Mouse (Mus musculus): ENCODE data around the gene Zfp770. TPM values are rescaled to one million over a fixed set of nuclear protein-coding genes. Genes with fewer than 3 reads are reported as not detected.
"Not testable (repeated sequence)": the region's sequence is repeated elsewhere in the genome, so short reads cannot be mapped to it uniquely, and the experiment has no call there.

Zfp770 gene
- polyA plus RNA-seq, 1 experiment from 2014 or later = 8.1 TPM

DNA sequence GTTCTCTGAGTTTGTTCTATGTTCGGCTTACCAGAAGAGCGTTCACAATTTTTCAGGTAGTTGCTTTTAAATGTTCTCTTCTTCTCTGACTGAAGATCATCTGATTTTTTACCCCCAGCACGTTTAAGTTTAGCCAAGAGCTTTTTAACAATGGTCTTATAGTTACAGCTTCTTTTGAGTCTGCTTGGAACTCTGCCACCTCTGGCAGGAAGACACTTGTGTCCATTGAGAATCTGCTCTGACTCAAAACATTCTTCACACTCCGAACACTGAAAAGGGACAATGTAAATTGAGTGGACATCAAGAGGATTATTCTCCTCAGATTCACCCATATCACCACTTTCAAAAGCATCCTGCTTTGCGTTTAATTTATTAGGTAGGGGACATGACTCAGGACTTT lies 4.8 kb downstream of the Zfp770 start:
- WGBS = 82% methylated on average over 5 of the region's 5 CpGs
- Histone ChIP-seq H3K4me3 (ENCODE audit: low read depth, low read length) (no peak overlapping the region), H3K9me3 (replicated peaks; ENCODE audit: control insufficient read depth, low read length) (no peaks in the 10 kb centered on the region), H3K36me3 (ENCODE audit: control insufficient read depth, insufficient read depth, low read length) (peaks cover 26% of the 10 kb centered on the region; the same call in 1 of the 2 replicates), H3K9ac (ENCODE audit: low read length) (no peak overlapping the region), H3K4me2 (ENCODE audit: low read length) (no peak overlapping the region), H3K27ac (ENCODE audit: low read depth, low read length) (no peak overlapping the region), H3K4me1 (ENCODE audit: control insufficient read depth, insufficient read depth, low read length) (peaks cover 14% of the 10 kb centered on the region), H3K27me3 (replicated peaks; ENCODE audit: control insufficient read depth, insufficient read depth, low read length) (no peaks in the 10 kb centered on the region)
- ATAC-seq (no peak), DNase-seq (ENCODE audit: low spot score) (no peak)

DNA sequence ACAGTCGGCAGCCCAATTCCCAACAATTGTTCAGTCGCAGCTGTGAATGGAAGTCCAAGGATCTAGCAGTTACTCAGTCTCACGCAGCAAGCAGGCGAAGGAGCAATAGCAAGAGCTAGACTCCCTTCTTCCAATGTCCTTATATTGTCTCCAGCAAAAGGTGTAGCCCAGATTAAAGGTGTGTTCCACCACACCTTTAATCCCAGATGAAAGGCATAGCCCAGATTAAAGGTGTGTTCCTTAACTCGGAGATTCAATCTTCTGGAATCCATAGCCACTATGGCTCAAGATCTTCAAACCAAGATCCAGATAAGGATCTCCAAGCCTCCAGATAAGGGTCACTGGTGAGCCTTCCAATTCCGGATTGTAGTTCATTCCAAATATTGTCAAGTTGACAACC lies 14.3 kb downstream of the Zfp770 start, which contains the start of gene Aqr:
Gene Aqr (minus strand): TSS at position 101 of the 400 bp plus-strand sequence.
- not testable (repeated sequence) for DNase-seq (ENCODE audit: low spot score); H3K9ac ChIP-seq (ENCODE audit: low read length); ATAC-seq; H3K36me3 ChIP-seq (ENCODE audit: control insufficient read depth, insufficient read depth, low read length); H3K27me3 ChIP-seq (replicated peaks; ENCODE audit: control insufficient read depth, insufficient read depth, low read length); H3K4me3 ChIP-seq (ENCODE audit: low read depth, low read length); H3K9me3 ChIP-seq (replicated peaks; ENCODE audit: control insufficient read depth, low read length); H3K27ac ChIP-seq (ENCODE audit: low read depth, low read length); H3K4me1 ChIP-seq (ENCODE audit: control insufficient read depth, insufficient read depth, low read length); H3K4me2 ChIP-seq (ENCODE audit: low read length)
- WGBS = 83% methylated on average over 1 of the region's 6 CpGs

DNA sequence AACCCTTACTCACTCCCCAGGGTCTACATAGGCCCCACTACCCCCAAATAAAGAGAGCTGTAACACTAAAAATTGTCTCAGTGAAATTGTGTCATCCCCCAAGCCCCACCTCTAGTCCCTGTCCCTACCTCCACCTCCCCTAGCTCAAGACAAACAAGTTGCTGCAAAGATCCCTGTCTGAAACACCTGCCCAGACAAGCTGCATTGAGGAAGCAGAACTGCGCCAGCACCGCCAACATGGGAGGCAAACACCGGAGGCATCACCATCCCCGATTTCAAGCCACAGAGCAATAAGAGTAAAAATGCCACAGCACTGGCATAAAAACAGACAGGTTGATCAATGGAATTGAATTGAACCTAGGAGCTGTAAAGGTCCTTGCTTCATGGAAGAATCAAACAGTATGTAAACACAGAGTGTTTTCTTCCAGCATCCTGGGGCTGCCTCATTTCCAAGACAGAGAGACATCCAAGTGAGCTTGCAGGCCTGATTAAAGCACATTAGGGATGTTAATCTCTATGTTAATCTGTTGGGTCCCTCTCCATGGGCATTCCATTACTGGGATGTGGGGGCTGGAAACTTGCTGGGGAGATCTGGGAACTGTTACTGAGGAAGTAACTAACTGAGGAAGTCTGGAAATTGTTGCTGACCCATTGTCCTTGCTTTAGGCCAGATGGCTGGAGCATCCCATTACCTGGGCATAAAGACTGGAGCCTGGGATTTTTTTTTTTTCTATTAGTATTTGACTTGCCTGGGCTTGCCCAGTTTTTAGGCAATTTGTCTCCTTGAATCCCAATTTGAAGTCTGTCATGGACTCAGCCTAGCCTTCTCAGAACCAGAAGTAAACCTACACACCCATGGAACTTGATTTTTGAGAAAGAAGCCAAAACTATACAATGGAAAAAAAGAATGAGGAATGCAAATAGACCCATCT lies 23.2 kb downstream of the Zfp770 start:
- Histone ChIP-seq H3K9me3 (replicated peaks; ENCODE audit: control insufficient read depth, low read length) (no peaks in the 10 kb centered on the region), H3K4me1 (ENCODE audit: control insufficient read depth, insufficient read depth, low read length) (peaks cover 8% of the 10 kb centered on the region; the same call in 1 of the 2 replicates), H3K36me3 (ENCODE audit: control insufficient read depth, insufficient read depth, low read length) (no peaks in the 10 kb centered on the region), H3K27me3 (replicated peaks; ENCODE audit: control insufficient read depth, insufficient read depth, low read length) (no peaks in the 10 kb centered on the region), H3K9ac (ENCODE audit: low read length) (no peak overlapping the region), H3K27ac (ENCODE audit: low read depth, low read length) (no peak overlapping the region), H3K4me3 (ENCODE audit: low read depth, low read length) (no peak overlapping the region), H3K4me2 (ENCODE audit: low read length) (no peak overlapping the region)
- WGBS = 47% methylated on average over 4 of the region's 4 CpGs
- no peak for ATAC-seq
- no peak for DNase-seq (ENCODE audit: low spot score)

DNA sequence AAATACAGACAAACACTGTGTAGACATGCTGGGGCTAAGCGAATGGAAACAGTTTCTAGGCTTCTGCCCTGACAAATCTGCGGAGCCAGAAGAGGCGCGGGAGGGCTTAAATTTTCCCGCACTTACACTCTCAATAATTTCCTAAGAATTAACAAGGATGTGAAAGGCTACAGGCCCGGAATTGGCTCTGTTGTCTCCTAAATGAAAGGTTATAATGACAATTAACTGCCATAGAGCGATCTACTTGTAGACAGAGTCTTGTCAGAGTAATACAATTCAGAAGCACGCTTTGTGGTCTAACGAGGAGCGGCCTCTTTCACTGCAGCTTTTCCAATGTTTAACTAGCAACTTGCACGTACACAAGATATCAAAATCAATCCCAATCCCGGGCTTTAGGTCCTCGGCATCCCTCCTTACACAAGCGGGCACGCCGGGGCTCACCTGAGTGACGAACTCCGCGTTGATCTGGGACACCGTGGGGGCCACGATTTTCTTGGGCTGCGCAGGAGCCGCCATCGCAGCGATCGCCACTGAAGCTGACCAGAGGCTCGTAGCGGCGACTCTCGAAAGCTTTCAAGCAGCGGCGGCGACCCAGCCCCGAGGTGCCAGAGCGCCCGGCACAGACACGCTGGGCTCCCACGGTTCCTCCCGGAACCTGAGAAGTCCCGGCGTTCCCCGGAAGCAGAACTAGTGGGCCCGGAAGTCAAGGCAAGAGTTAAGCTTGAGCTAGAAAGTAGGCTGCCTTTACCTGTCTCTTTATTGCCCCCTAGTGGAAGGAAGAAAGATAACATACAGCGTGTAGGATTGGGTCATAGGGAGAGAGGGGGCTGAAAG lies 26.4 kb downstream of the Zfp770 start:
- H3K9ac ChIP-seq (ENCODE audit: low read length) = peak overlapping the region; percentile 86
- peak; percentile 95 for DNase-seq (ENCODE audit: low spot score)
- peak overlapping the region; percentile 93 for H3K4me3 ChIP-seq (ENCODE audit: low read depth, low read length)
- peak; percentile 97 for ATAC-seq
- peak overlapping the region; percentile 75 for H3K4me2 ChIP-seq (ENCODE audit: low read length)
- H3K9me3 ChIP-seq (replicated peaks; ENCODE audit: control insufficient read depth, low read length) = no peaks in the 10 kb centered on the region
- no peak overlapping the region for H3K27ac ChIP-seq (ENCODE audit: low read depth, low read length)
- under 1% methylated on average over 44 of the region's 44 CpGs for WGBS
- H3K36me3 ChIP-seq (ENCODE audit: control insufficient read depth, insufficient read depth, low read length) = peaks cover 14% of the 10 kb centered on the region
- peaks cover 8% of the 10 kb centered on the region; the same call in 1 of the 2 replicates for H3K4me1 ChIP-seq (ENCODE audit: control insufficient read depth, insufficient read depth, low read length)
- no peaks in the 10 kb centered on the region for H3K27me3 ChIP-seq (replicated peaks; ENCODE audit: control insufficient read depth, insufficient read depth, low read length)

DNA sequence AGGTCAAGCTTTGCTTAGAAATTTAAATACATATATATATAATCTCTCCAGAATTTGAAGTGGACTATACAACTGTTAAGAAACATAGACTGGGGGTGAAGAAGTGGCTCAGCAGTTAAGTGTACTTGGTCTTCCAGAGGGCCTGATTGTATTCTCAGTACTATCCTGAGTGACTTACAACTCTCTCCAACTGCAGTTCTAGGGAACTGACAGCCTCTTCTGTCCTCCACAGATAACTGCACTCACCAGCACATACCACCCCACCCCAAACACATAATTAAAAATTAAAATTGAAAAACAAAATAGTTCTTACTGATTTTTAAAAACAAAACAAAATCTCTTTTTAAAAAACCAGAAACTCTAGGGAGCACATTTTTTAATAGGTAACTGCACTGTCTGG lies 28.0 kb downstream of the Zfp770 start:
- Histone ChIP-seq H3K9me3 (replicated peaks; ENCODE audit: control insufficient read depth, low read length) (no peaks in the 10 kb centered on the region), H3K4me2 (ENCODE audit: low read length) (no peak overlapping the region), H3K27ac (ENCODE audit: low read depth, low read length) (no peak overlapping the region), H3K4me3 (ENCODE audit: low read depth, low read length) (no peak overlapping the region), H3K27me3 (replicated peaks; ENCODE audit: control insufficient read depth, insufficient read depth, low read length) (no peaks in the 10 kb centered on the region), H3K36me3 (ENCODE audit: control insufficient read depth, insufficient read depth, low read length) (peaks cover 16% of the 10 kb centered on the region), H3K4me1 (ENCODE audit: control insufficient read depth, insufficient read depth, low read length) (peaks cover 8% of the 10 kb centered on the region; the same call in 1 of the 2 replicates), H3K9ac (ENCODE audit: low read length) (no peak overlapping the region)
- ATAC-seq (no peak), DNase-seq (ENCODE audit: low spot score) (no peak)

DNA sequence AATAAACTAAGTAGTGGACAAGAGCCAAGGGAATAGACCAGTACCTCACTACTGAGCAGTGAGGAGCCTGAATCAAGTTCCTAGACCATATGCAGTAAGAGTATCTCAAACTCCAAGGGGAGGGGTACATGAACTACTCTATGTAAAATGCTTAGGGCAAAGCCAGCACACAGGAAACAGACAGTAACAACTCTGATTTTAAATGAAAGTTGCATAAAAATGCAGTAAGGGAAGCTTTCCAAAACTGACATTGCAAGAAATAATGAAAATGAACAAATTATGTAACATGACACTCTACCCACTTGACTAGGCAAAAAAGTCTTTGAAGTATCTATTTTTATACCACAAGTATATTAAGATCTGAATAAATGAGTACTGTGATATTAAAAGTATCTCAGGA lies 33.4 kb downstream of the Zfp770 start:
- Histone ChIP-seq H3K4me3 (ENCODE audit: low read depth, low read length) (no peak overlapping the region), H3K4me2 (ENCODE audit: low read length) (no peak overlapping the region), H3K9me3 (replicated peaks; ENCODE audit: control insufficient read depth, low read length) (no peaks in the 10 kb centered on the region), H3K27ac (ENCODE audit: low read depth, low read length) (no peak overlapping the region), H3K36me3 (ENCODE audit: control insufficient read depth, insufficient read depth, low read length) (peaks cover 54% of the 10 kb centered on the region), H3K4me1 (ENCODE audit: control insufficient read depth, insufficient read depth, low read length) (no peaks in the 10 kb centered on the region), H3K9ac (ENCODE audit: low read length) (no peak overlapping the region), H3K27me3 (replicated peaks; ENCODE audit: control insufficient read depth, insufficient read depth, low read length) (no peaks in the 10 kb centered on the region)
- no peak for DNase-seq (ENCODE audit: low spot score)
- ATAC-seq = no peak

DNA sequence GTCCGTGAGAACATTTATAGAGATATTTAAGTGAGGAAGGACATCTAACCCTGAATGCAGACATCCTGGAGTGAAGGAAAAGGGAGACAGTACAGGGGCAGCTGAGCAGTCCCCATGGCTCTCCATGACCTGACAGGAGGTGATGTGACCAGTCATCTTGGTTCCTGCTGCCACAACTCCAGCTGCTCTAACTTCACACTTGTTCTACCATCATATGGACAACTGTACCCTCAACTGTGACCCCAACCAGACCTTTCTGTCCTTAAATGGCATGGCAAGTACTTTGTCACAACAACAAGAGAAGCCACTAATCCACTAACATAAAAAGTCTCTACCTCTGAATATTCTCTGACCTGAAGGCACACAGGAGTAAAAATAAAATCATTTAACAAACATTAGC lies 39.3 kb downstream of the Zfp770 start:
- no peaks in the 10 kb centered on the region for H3K9me3 ChIP-seq (replicated peaks; ENCODE audit: control insufficient read depth, low read length)
- no peaks in the 10 kb centered on the region for H3K27me3 ChIP-seq (replicated peaks; ENCODE audit: control insufficient read depth, insufficient read depth, low read length)
- no peak overlapping the region for H3K4me3 ChIP-seq (ENCODE audit: low read depth, low read length)
- DNase-seq (ENCODE audit: low spot score) (no peak), ATAC-seq (no peak)
- H3K36me3 ChIP-seq (ENCODE audit: control insufficient read depth, insufficient read depth, low read length) = peaks cover 73% of the 10 kb centered on the region
- H3K27ac ChIP-seq (ENCODE audit: low read depth, low read length) = no peak overlapping the region
- H3K4me1 ChIP-seq (ENCODE audit: control insufficient read depth, insufficient read depth, low read length) = no peaks in the 10 kb centered on the region
- no peak overlapping the region for H3K9ac ChIP-seq (ENCODE audit: low read length)
- H3K4me2 ChIP-seq (ENCODE audit: low read length) = no peak overlapping the region
- WGBS = 91% methylated on average over 1 of the region's 1 CpGs

DNA sequence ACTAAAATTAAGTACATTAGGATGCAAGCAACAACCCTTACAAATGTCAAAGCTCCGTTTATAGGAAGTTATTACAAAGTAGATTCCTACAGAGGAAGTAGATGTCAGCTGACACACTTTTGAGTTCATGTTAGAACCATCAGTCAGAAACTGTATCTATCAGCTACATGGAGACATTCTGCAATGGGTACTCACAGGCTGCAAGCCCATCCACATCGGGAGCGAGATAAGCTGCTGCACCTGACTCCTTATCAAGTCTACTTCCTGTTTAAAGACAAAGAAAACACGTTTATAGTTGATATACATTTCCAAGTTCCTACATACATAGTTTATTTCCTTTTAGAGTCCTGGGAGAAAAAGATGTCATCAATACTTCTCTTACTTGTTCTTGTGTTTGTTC lies 43.9 kb downstream of the Zfp770 start:
- no peak overlapping the region for H3K4me3 ChIP-seq (ENCODE audit: low read depth, low read length)
- no peaks in the 10 kb centered on the region for H3K27me3 ChIP-seq (replicated peaks; ENCODE audit: control insufficient read depth, insufficient read depth, low read length)
- H3K9ac ChIP-seq (ENCODE audit: low read length) = no peak overlapping the region
- no peak overlapping the region for H3K4me2 ChIP-seq (ENCODE audit: low read length)
- WGBS = 91% methylated on average over 4 of the region's 4 CpGs
- H3K27ac ChIP-seq (ENCODE audit: low read depth, low read length) = no peak overlapping the region
- H3K36me3 ChIP-seq (ENCODE audit: control insufficient read depth, insufficient read depth, low read length) = peaks cover 76% of the 10 kb centered on the region
- no peaks in the 10 kb centered on the region for H3K9me3 ChIP-seq (replicated peaks; ENCODE audit: control insufficient read depth, low read length)
- no peak for ATAC-seq
- no peak for DNase-seq (ENCODE audit: low spot score)
- H3K4me1 ChIP-seq (ENCODE audit: control insufficient read depth, insufficient read depth, low read length) = no peaks in the 10 kb centered on the region

Data from forebrain, embryonic 14.5 days (tissue).